Mouse (Mus musculus): Measurements from ENCODE around the gene Fastk.

DNA sequence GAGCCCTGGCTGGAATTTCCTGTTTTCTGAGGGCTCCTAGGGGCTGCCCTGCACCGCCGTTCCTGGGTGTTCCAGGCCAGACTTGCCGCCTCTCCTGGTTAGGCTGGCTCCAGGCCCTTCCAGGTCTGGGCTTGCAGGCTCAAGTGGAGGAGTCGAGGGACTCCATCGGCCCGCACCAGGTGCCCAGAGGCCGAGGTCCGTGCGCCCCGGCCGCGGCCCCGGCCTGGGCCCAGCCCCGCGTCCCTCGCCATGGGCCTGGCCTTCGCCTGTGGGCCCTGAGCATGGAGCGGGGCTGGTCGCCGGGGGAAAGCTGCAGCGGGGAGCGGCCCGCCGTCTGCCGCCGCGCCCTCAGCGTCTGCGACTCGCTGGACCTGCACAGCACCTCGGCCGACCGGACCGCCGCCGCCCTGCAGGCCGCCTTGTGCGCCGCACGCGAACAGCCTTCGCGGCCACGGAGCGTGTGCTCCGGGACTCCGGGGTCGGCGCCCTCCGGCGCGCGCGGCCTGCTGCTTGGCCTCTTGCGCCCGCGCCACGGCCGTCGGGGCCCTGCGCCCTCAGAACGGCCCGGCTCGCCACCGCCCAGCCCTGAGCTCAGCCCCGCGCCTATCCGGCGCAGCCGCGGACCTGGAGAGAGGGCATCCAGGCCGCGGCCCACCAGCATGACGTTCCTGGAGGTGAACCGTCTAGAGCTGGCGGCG, 29.1 kb upstream of the Fastk start:
- TF ChIP-seq CTCF (IDR thresholded peaks at IDR 0.05; ENCODE audit: control insufficient read depth, insufficient read depth, low read length) (no peak), POLR2A (IDR thresholded peaks at IDR 0.05; ENCODE audit: borderline replicate concordance, control insufficient read depth, low read depth, low read length) (no peak)

All from bone marrow, adult 2 months (tissue).